Mouse (Mus musculus) testis, adult 2 months (tissue): Measurements from ENCODE around the gene Cd63. TPM values are rescaled to one million over a fixed set of nuclear protein-coding genes. Genes with fewer than 3 reads are reported as not detected.

Experiments used
- H3K27ac ChIP-seq: fragments of 200-500 bp; 2 replicates; pipeline ENCODE4 v1.5.1; 2012; ENCODE audit warnings: low read depth, low read length; ENCODE audit not compliant: control insufficient read depth, insufficient read depth
- H3K27me3 ChIP-seq: fragments of 200-500 bp; 2 replicates; pipeline ENCODE4 v1.6.1; 2012; ENCODE audit warnings: mild to moderate bottlenecking, low read length, moderate library complexity; ENCODE audit not compliant: control insufficient read depth, insufficient read depth
- H3K36me3 ChIP-seq: fragments of 200-500 bp; 2 replicates; pipeline ENCODE4 v1.6.1; 2012; ENCODE audit warnings: mild to moderate bottlenecking, low read length; ENCODE audit not compliant: control insufficient read depth, insufficient read depth
- H3K4me1 ChIP-seq: fragments of 200-500 bp; 2 replicates; pipeline ENCODE4 v1.6.1; 2012; ENCODE audit warnings: low read length; ENCODE audit not compliant: control insufficient read depth, insufficient read depth
- H3K4me3 ChIP-seq: fragments of 200-500 bp; 2 replicates; pipeline ENCODE4 v1.5.1; 2012; ENCODE audit warnings: low read depth, mild to moderate bottlenecking, low read length, moderate library complexity, mixed read lengths; ENCODE audit not compliant: control insufficient read depth
- CTCF ChIP-seq: fragments of 200-500 bp; IDR thresholded peaks from 2 replicates; pipeline ENCODE4 v1.5.1; 2012; ENCODE audit warnings: low read depth, mild to moderate bottlenecking, inconsistent platforms, low read length, moderate library complexity; ENCODE audit not compliant: control insufficient read depth, insufficient read depth, insufficient replicate concordance
- POLR2A ChIP-seq: fragments of 200-500 bp; IDR thresholded peaks from 2 replicates; pipeline ENCODE4 v1.6.1; 2012; ENCODE audit warnings: low read depth, mild to moderate bottlenecking, inconsistent platforms, low read length, moderate library complexity; ENCODE audit not compliant: control insufficient read depth
- polyA plus RNA-seq: library from polyadenylated mRNA; depleted of rRNA; stranded (reverse); fragments of >200 nt; gene quantifications from 2 replicates; pipeline ENCODE4 v1.2.3, GENCODE M21; 2012; rRNA removed

Gene Cd63
- polyA plus RNA-seq, 1 experiment, result 30.9 TPM

DNA sequence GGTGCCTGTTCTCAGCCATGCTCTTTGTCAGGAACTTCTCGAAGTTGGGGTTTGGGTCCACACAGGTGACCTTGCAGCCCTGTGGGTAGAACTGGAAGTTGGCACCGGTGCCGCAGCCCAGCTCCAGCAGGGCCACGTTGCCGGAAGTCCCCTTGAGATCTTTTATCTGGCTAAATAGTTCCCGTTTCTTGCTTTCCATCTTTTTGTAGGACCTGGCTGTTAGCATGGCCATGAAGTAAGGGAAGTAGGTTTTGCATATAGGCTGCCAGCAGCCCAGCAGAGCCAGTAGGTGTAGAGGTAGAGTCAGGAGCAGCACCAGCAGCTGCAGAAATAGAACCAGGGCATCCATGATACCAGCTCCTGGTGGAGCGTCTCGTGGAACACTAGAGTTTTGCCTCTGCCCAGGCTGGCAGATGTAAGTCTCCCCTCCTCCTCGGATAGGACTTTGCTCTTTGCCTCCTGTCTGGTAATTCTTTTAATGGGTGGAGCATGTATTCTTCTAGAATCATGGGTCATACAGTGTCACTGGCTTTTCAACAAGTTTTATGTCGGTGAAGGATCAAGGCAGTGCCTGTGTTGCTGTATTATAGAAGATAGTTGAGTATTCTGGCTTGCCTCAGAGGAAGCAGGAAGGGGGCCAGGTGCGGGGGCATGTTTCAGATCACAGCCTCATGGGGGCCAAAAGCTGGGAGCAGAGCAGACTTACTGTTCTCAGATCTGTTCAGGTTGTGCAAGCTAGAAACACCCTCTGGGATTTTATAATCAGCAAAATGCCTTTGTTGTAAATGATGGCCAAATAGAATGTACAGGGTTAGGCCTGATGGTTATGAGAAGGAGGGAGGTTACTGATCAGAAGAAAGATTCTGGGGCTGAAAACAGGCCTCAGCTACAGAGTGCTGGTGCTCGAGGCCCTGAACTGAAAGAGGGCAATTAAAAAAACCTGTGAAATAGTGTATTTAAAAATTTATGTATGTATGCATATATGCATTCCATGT, 60.1 kb downstream of the Cd63 start, which contains the start of gene Mettl7b:
Mettl7b (minus strand) TSS at position 399 of the 995 bp plus-strand sequence.
- no peak for TF ChIP-seq POLR2A
- no peak for TF ChIP-seq CTCF
- no peaks in the 10 kb centered on the region for H3K36me3 ChIP-seq
- H3K27me3 ChIP-seq, result no peaks in the 10 kb centered on the region
- H3K4me1 ChIP-seq, result peaks cover 3% of the 10 kb centered on the region; the same call in 1 of the 2 replicates
- no peak within 1 kb of the TSS for H3K27ac ChIP-seq
- no peak within 1 kb of the TSS for H3K4me3 ChIP-seq

Other genes with a start within 250 kb of the Cd63 start
- 7.0 and 9.7 TPM in 2 replicates for gene Suox, start 226.9 kb upstream of the Cd63 start, polyA plus RNA-seq
- gene Rab5b, start 204.7 kb upstream of the Cd63 start, polyA plus RNA-seq, result 27.6 and 31.1 TPM in 2 replicates
- gene Pmel, start 196.8 kb upstream of the Cd63 start, polyA plus RNA-seq, result 24.6 and 27.7 TPM in 2 replicates
- gene Cdk2, start 196.0 kb upstream of the Cd63 start, polyA plus RNA-seq, result 53.1 and 61.0 TPM in 2 replicates
- 124 TPM in 2 replicates for gene Dgka, start 156.1 kb upstream of the Cd63 start, polyA plus RNA-seq
- 19.5 TPM in 2 replicates for gene Pym1, start 153.1 kb upstream of the Cd63 start, polyA plus RNA-seq
- gene Mmp19, start 110.1 kb upstream of the Cd63 start, polyA plus RNA-seq, result 1.3 and 1.6 TPM in 2 replicates
- 8.9 and 10.4 TPM in 2 replicates for gene Dnajc14, start 96.9 kb upstream of the Cd63 start, polyA plus RNA-seq
- gene Tmem198b, start 96.6 kb upstream of the Cd63 start, polyA plus RNA-seq, result 7.7 and 8.2 TPM in 2 replicates
- 11.0 and 13.2 TPM in 2 replicates for gene Sarnp, start 83.7 kb upstream of the Cd63 start, polyA plus RNA-seq
- gene Ormdl2, start 79.3 kb upstream of the Cd63 start, polyA plus RNA-seq, result 77.4 and 91.8 TPM in 2 replicates
- 0.82 and 0.93 TPM in 2 replicates for gene Gdf11, start 9.3 kb upstream of the Cd63 start, polyA plus RNA-seq
- gene Rdh5, start 21.9 kb downstream of the Cd63 start, polyA plus RNA-seq, result 7.5 and 8.9 TPM in 2 replicates
- 97.9 and 108 TPM in 2 replicates for gene Bloc1s1, start 23.0 kb downstream of the Cd63 start, polyA plus RNA-seq
- 19.0 and 19.1 TPM in 2 replicates for gene Itga7, start 32.8 kb downstream of the Cd63 start, polyA plus RNA-seq
- 1.3 and 1.6 TPM in 2 replicates for gene Mettl7b, start 60.0 kb downstream of the Cd63 start, polyA plus RNA-seq
- gene Olfr9, start 88.4 kb downstream of the Cd63 start, polyA plus RNA-seq, result not detected in 2 replicates
- gene Olfr763, start 109.8 kb downstream of the Cd63 start, polyA plus RNA-seq, result not detected in 2 replicates
- gene Olfr764-ps1, start 138.9 kb downstream of the Cd63 start, polyA plus RNA-seq, result 0.04 TPM in 1 of 2 replicates, not detected in the other
- gene Olfr765, start 149.0 kb downstream of the Cd63 start, polyA plus RNA-seq, result not detected in 2 replicates
- not detected in 2 replicates for gene Olfr766-ps1, start 168.0 kb downstream of the Cd63 start, polyA plus RNA-seq
- not detected in 2 replicates for gene Olfr767, start 181.9 kb downstream of the Cd63 start, polyA plus RNA-seq
- not detected in 2 replicates for gene Olfr768, start 198.4 kb downstream of the Cd63 start, polyA plus RNA-seq
- not detected in 2 replicates for gene Olfr769, start 216.9 kb downstream of the Cd63 start, polyA plus RNA-seq
- not detected in 2 replicates for gene Olfr770, start 238.0 kb downstream of the Cd63 start, polyA plus RNA-seq